Mouse (Mus musculus) E14TG2a.4 (cell line): Measurements from ENCODE around the gene Epb41l4b.

Experiments used
- CTCF ChIP-seq: conservative IDR thresholded peaks from 2 replicates; pipeline ENCODE4 v1.5.1; 2014; ENCODE audit warnings: low read length
- NANOG ChIP-seq: IDR thresholded peaks from 2 replicates; pipeline ENCODE4 v1.6.1; 2014; ENCODE audit warnings: borderline replicate concordance, low read length, mixed read lengths
- POU5F1 ChIP-seq: IDR thresholded peaks from 2 replicates; pipeline ENCODE4 v1.6.1; 2014; ENCODE audit warnings: low read length, borderline replicate concordance

- no peak for TF ChIP-seq CTCF
- no peak for TF ChIP-seq POU5F1
- TF ChIP-seq NANOG, result no peak
Observed at GRCm38 (mm10) chr4:57040481-57040880, 102.8 kb downstream of the Epb41l4b start.
